8 mouse cellular contexts compared by ENCODE assay signal in genomic region chr12:116405836-116406155, GRCm38 (mm10). TPM values are rescaled to one million over a fixed set of nuclear protein-coding genes. Genes with fewer than 3 reads are reported as not detected.
A peak's percentile ranks its signal among the peaks of the same experiment; 100 is the strongest.
DNase-seq lines count a peak whose midpoint lies in the region; ATAC-seq and TF ChIP-seq lines count a peak whose summit lies in the region.

No protein-coding gene starts in this region.

- H3K4me2 ChIP-seq in hindbrain, embryonic 14.5 days (replicated peaks), result peak overlapping the region; percentile 93
- H3K4me2 ChIP-seq in midbrain, embryonic 11.5 days, result peak overlapping the region; percentile 77

- no peaks in the 10 kb centered on the region for H3K27me3 ChIP-seq in cerebellum, adult 2 months (ENCODE audit: control insufficient read depth, insufficient read depth, low read length)
- no peaks in the 10 kb centered on the region for H3K27me3 ChIP-seq in hindbrain, embryonic 14.5 days (ENCODE audit: control insufficient read depth, insufficient read depth, low read length)
- no peaks in the 10 kb centered on the region for H3K27me3 ChIP-seq in midbrain, embryonic 11.5 days (ENCODE audit: control insufficient read depth, insufficient read depth, low read length)

- no peaks in the 10 kb centered on the region for H3K4me1 ChIP-seq in cerebellum, adult 2 months (ENCODE audit: control insufficient read depth, insufficient read depth, low read length)
- H3K4me1 ChIP-seq in hindbrain, embryonic 14.5 days (replicated peaks; ENCODE audit: control insufficient read depth, insufficient read depth, low read length), result peaks cover 11% of the 10 kb centered on the region
- H3K4me1 ChIP-seq in midbrain, embryonic 11.5 days (ENCODE audit: control insufficient read depth, insufficient read depth, low read length), result peaks cover 7% of the 10 kb centered on the region

- H3K27ac ChIP-seq in cerebellum, adult 2 months (ENCODE audit: insufficient read depth, low read length), result no peak overlapping the region
- H3K27ac ChIP-seq in hindbrain, embryonic 14.5 days, result no peak overlapping the region
- H3K27ac ChIP-seq in midbrain, embryonic 11.5 days (ENCODE audit: low read depth, low read length), result no peak overlapping the region

- TF ChIP-seq CTCF in cerebellum, adult 2 months (IDR thresholded peaks at IDR 0.05; ENCODE audit: borderline replicate concordance, insufficient read depth, low read depth, low read length), result no peak

- H3K36me3 ChIP-seq in hindbrain, embryonic 14.5 days (replicated peaks; ENCODE audit: control insufficient read depth, insufficient read depth), result no peaks in the 10 kb centered on the region; the same call in 1 of the 2 replicates
- H3K36me3 ChIP-seq in midbrain, embryonic 11.5 days (ENCODE audit: control insufficient read depth, insufficient read depth, low read length), result peaks cover 5% of the 10 kb centered on the region; the same call in 1 of the 2 replicates

- peaks cover 27% of the 10 kb centered on the region; the same call in 1 of the 2 replicates for H3K9me3 ChIP-seq in hindbrain, embryonic 14.5 days (ENCODE audit: control insufficient read depth, low read length)
- peaks cover 16% of the 10 kb centered on the region; the same call in 1 of the 2 replicates for H3K9me3 ChIP-seq in midbrain, embryonic 11.5 days (ENCODE audit: control insufficient read depth, low read length)

- H3K4me3 ChIP-seq in cerebellum, adult 2 months (replicated peaks; ENCODE audit: insufficient read depth, low read depth, low read length), result peak overlapping the region; percentile 90
- H3K4me3 ChIP-seq in hindbrain, embryonic 14.5 days (replicated peaks; ENCODE audit: low read length), result peak overlapping the region; percentile 74
- H3K4me3 ChIP-seq in midbrain, embryonic 11.5 days (ENCODE audit: low read depth, low read length), result peak overlapping the region; percentile 79

- no peak for ATAC-seq in hindbrain, embryonic 14.5 days (ENCODE audit: low FRiP score)
- ATAC-seq in midbrain, embryonic 11.5 days (ENCODE audit: low FRiP score), result no peak

- no peak for DNase-seq in cerebellum, adult 2 months
- DNase-seq in cerebellum, adult 9-10 months, result no peak
- peak; percentile 14 for DNase-seq in urinary bladder, postnatal 14 days (ENCODE audit: low spot score)
- no peak for DNase-seq in urinary bladder, postnatal 4 days (ENCODE audit: low spot score in 2 of 2)
- no peak for DNase-seq in hindbrain, embryonic 14.5 days (ENCODE audit: low spot score)
- no peak for DNase-seq in midbrain, embryonic 11.5 days (ENCODE audit: low spot score, missing footprints)
- DNase-seq in thymus, postnatal 0 days (ENCODE audit: low spot score), result no peak
- no peak for DNase-seq in ovary, postnatal 36 days (ENCODE audit: low spot score)

- H3K9ac ChIP-seq in hindbrain, embryonic 14.5 days, result peak overlapping the region; percentile 62
- peak overlapping the region; percentile 85 for H3K9ac ChIP-seq in midbrain, embryonic 11.5 days (ENCODE audit: low read length)

- WGBS in cerebellum, adult 2 months, result 9% methylated on average over 8 of the region's 8 CpGs
- 16% methylated on average over 8 of the region's 8 CpGs for WGBS in hindbrain, embryonic 14.5 days
- WGBS in midbrain, embryonic 11.5 days, result 17% methylated on average over 8 of the region's 8 CpGs

- TF ChIP-seq POLR2A in cerebellum, adult 2 months (IDR thresholded peaks at IDR 0.05; ENCODE audit: borderline replicate concordance, insufficient read depth, low read length), result no peak

RNA-seq across cellular contexts. Expression of gene Ncapg2, which starts 0.6 kb away (rescaled TPM):
- polyA plus RNA-seq in cerebellum, adult 2 months (2012; rRNA removed), result 3.7 and 4.1 TPM in 2 replicates
- polyA plus RNA-seq in hindbrain, embryonic 14.5 days (2014; fragmentation: Nextera tagmentation; extraction: Ambion mirVana), result 8.1 and 10.5 TPM in 2 replicates
- polyA plus RNA-seq in midbrain, embryonic 11.5 days (2014; fragmentation: Nextera tagmentation; extraction: Ambion mirVana), result 42.0 and 47.7 TPM in 2 replicates
- polyA plus RNA-seq in thymus, postnatal 0 days (2015; fragmentation: Nextera tagmentation; extraction: Ambion mirVana), result 39.4 and 43.2 TPM in 2 replicates
